Mouse (Mus musculus) left cerebral cortex, postnatal 4 days (tissue): ENCODE data around the gene Plagl1. TPM values are rescaled to one million over a fixed set of nuclear protein-coding genes. Genes with fewer than 3 reads are reported as not detected.
"Not testable (repeated sequence)": the region's sequence is repeated elsewhere in the genome, so short reads cannot be mapped to it uniquely, and the experiment has no call there.

Experiments used
- DNase-seq: peaks from one replicate; pipeline ENCODE4 v3.0.0-alpha.2; 2022
- intact Hi-C: fragments of 180-260 bp; cut with DNase I; formaldehyde crosslinking; loops from one replicate; pipeline ENCODE4 v1.15.1; 2025
- total RNA-seq, 2 experiments: library from RNA; stranded (reverse); gene quantifications; 2 replicates each; pipeline ENCODE4 v1.2.3; 2021

Plagl1 gene
- 10 to 100 TPM; 25.5 to 27.6 TPM for total RNA-seq

DNA sequence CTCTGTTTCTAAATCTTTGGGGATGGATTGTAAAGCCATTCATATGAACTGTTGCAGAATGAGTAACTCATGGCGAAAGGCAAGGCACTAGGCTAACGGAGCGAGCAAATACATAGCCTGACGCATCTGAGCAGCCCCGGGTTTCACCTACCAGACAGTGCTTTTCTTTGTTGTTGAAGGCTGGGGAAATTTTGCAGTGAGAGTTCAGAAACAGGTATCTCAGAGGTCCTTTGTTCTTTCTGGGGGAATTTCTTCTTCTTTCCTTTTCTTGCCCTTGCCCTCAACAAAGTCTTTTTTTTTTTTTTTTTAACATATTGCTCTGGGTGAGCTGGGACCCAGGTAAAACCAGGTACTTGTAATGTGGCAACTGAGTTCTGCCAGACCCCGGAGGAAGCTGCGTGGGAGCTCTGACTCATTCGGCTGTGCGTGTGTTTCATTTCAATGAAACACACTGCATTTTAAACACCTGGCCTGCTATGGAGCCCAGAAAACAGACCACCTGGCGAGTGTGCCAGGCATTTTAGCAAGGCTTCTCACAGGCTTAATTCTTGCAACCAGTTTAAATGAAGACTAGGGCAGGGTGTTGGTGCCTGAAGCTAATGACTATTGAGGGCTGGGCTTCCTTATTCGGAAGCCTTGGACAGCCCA lies at the start of gene Plagl1:
TSS of gene Plagl1 (plus strand) at position 484 of the 648 bp plus-strand sequence.
- DNase-seq = no peak
- intact Hi-C loops = no loop called here

DNA sequence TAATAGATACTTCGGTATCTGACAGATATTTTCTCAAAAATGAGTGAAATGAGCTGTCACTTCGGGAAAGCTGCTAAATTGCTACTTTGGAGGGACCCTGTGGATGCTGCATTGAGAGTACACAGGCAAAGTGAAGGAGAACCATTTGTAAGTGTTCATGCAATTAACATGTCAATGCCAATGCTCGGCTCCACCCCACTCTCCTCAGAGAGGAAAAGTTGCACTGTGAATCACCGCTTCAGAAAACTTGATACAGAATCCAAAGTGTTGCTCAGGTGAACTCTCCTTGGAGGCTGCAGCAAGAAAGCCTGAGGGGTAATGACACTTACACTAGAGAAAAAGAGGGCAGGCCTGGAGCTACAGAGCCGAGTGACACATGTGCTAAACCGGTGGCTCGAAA lies 46.3 kb upstream of the Plagl1 start:
- DNase-seq = no peak
- intact Hi-C loops = no loop called here

DNA sequence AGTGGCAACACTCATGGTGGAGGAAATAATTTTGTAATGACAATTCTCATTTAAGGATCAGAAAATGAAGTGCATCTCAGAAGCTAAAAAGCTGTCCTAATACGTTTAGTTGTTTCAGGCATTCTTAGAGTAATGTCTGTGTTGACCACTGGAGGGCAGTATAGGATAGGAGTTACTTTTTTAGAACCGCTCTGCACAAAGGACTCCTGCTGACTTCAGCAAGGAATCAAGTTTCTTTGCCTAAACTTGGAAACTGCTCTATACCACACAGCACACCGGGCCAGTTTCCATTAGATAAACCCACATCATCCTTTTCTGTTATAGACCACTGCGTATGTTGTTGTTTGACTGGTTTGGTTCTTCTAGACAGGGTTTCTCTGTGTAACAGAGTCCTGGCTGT lies 43.7 kb upstream of the Plagl1 start:
- peak; percentile 28 for DNase-seq
- intact Hi-C loops = loop anchor here (2.0 to 5.0 kb wide), 3 partner anchors 71 to 1376 kb away; no protein-coding TSS in a partner anchor

DNA sequence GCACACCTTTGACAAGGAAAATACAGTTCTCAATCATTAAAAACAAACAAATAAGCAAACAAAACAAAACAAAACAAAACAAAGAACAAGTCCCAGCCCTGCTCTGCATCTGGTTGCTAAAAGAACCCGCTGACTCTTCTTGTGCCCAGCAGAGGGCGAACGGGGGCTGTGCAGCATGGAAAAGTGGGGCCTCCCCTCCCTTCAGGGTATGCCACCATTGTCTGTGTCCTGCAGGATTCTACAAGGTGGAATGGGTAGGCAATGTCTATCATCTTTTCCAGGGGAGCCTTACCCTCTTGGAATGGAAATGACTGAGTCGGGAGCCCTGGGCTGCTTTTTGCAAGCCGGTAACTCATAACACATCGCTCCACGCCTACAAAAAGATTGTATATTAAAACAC lies 41.8 kb upstream of the Plagl1 start:
- intact Hi-C loops = loop anchor here (5.0 kb wide), 2 partner anchors 69 to 1374 kb away; no protein-coding TSS in a partner anchor
- DNase-seq = peak; percentile 61

DNA sequence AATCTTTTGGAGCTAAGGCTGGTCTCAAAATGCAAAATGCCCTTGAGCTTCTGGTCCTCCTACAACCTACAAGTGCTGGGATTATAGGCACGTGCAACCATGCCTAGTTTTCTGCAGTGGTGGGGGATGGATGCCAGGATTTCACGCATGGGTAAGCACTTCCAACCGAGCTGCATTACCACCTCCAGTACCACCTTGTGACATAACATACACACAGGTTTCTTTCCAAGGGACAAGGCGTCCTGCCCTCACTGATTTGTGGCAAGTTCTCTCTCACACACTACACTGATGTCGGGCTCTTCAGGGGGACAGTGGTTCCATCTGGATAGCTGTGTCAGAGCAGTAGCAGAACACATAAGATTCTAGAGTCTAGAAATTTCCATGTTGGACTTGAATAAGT lies 41.3 kb upstream of the Plagl1 start:
- no peak for DNase-seq
- intact Hi-C loops = loop anchor here (5.0 kb wide), 2 partner anchors 68 to 1373 kb away; no protein-coding TSS in a partner anchor

DNA sequence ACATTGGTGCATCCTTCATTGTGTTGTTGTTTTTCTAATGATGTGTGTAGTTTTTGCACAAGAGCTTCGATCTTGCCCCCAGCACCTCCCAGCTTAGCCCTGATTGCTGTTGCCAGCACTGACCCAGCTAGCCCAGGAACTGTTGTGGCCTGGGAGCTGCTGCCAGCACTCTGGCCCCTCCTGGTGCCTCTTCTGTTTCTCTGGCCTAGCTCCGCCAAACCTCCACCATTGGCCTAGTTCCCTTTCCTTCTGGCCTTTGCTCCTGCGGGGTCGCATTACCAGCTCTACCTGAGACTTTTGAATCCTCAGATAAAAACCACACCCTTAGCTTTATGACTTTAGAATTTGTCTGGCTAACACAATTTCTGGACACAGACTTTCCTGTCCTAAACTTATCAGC lies 38.2 kb upstream of the Plagl1 start:
- intact Hi-C loops = no loop called here
- no peak for DNase-seq

DNA sequence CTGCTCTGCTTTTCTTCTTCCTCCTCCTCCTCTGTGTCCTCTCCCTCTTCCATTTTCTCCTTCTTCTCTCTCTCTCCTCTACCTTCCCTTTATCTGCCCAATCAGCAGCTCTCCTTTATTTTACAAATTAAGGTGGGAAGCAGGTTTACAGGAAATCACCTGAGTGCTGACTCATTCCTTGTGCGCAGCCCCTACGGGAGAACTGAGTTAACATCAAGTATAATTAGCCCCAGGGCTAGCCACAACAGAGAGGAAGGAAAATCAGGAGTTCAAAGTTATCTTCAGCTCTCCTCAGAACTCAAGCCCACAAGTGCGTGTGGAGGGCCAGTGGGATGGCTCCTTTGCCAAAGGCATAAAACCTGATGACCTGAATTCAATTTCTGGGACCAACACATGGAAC lies 36.3 kb upstream of the Plagl1 start:
- intact Hi-C loops, DNase-seq: not testable (repeated sequence)

DNA sequence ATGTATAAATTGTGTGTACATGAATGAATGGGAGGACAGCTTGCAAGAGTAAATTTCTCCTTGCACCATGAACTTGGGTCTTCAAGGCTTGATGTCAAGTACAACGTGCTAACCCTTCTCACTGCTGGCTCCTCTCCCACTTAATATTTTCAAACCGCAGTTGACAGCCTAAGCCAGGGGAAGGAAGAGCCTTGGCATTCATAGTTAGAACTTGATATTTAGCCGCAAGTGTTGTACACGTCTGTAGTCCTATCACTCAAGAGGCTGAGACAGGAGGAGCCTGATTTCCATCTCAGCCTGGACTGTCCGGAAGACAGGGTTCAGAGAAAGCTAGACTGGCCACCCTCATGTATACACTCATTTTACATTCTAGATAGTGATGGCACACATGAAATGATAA lies 32.6 kb upstream of the Plagl1 start:
- DNase-seq = no peak
- intact Hi-C loops = no loop called here

DNA sequence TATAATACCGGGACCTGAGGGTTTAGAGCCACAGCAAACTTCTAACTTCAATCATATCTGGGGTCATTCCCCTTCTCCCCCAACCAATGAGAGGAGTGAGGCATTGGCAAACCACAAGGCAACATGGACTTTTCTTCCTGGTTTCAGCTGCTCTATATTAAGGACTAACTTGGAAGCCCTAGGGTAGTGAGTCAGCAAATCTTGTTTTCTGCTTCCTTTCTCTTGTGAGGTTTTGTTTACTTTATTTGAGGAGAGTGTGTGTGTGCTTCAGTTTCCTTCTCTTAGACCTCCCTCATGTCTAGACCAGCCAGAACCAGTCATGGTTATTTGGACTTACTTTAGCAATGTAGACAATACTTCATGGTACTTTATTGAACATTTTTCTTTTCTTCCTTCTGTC lies 32.1 kb upstream of the Plagl1 start:
- no peak for DNase-seq
- intact Hi-C loops = no loop called here

DNA sequence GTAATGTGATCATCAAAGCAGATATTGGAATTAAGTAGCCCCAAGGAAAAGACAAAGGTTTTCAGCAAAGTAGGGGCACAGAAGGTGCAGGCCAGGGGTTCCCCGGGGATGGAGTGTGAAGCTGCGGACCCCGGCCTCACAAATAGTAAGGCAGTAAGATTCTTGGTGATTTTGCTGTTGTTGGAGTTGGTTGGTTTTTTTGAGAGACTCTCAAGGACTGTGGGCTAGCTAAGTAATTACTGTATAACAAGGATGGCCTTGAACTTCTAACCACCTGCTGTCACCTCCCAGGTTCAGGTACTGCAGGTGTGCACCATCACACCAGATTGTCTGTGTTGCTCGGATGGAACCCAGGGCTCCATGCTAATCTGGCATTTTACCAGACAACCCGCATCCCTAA lies 30.9 kb upstream of the Plagl1 start:
- no peak for DNase-seq
- intact Hi-C loops = no loop called here

DNA sequence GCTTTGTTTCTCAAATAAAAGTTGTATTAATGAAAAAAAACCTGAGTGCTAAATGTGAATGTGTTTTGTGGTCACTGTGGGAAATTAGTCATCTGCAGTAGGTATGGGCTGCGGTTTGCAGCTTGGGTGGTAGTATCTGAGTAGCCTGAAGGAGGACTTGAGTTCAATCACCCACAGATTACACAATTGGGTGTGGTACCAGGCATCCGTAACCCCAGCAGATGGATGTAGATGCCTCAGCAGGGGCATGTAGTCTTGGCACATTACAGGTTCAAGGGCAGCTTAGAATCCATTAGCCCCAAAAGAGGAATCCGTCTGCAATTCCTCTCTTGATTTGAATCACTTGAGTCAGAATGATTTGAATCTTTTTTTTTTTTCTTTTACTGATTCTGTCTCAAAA lies 25.0 kb upstream of the Plagl1 start:
- DNase-seq = no peak
- intact Hi-C loops = no loop called here

DNA sequence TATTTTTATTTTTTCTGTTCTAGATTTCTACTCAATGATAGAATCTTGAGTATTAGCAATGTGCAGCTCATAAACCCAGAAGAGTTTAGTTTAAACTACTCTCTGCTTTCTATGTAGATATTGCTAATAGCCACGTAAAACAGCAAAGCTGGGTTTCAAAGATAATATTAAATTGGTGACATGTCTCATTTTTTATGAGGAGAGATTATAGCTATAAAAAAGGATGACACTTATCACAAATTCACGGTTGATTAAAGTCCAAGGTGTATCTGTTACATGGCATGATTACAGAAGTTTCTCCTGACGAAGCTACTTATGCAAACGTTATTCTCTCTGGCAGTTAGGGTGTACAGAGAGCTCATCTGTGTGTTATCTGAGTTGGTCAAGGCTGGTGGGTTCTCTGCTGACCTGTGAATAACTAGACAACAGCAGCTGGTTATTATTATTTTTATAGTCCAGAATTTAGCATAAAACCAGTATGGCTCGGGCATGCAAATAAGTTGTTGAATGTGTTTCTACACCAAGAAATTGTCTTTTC lies 20.6 kb upstream of the Plagl1 start:
- intact Hi-C loops = no loop called here
- no peak for DNase-seq

DNA sequence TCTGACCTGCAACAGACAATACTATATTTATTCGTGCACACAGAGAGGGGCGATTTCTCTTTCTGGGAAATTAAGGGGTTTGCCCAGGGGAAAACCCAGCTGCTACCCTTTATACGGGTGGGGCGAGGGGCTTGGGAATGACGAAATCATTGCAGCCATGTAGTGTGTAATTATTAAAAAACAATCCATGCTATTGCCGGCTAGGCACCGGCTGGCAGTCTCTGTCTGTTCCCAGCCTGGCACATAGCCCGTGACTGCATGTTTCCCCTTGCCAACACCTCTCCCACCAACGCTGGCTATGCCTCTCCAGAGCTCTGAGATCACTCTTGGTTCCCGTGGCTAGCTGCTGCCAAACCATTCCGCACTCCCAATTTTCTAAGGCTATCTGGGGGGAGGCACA lies 15.6 kb upstream of the Plagl1 start:
- DNase-seq = peak; percentile 90
- intact Hi-C loops = no loop called here

DNA sequence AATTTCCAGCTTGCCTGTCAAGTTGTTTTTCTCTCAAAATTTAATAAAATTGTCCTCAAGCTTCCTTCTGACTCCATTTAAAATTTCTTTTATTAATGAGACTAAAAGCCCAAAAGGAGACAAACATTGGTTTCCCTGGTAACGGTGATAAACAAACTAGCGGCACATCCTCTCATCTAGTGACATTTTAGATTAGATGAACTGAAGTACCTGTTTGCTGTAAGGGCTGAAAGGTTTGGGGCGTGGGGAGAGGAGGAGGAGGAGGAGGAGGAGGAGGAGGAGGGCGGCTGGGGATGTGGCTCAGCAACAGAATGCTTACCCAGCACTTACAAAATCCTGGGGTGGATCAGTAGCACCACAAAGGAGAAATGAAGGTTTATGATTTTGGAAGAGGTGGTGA lies 12.5 kb upstream of the Plagl1 start:
- intact Hi-C loops = no loop called here
- DNase-seq = no peak

DNA sequence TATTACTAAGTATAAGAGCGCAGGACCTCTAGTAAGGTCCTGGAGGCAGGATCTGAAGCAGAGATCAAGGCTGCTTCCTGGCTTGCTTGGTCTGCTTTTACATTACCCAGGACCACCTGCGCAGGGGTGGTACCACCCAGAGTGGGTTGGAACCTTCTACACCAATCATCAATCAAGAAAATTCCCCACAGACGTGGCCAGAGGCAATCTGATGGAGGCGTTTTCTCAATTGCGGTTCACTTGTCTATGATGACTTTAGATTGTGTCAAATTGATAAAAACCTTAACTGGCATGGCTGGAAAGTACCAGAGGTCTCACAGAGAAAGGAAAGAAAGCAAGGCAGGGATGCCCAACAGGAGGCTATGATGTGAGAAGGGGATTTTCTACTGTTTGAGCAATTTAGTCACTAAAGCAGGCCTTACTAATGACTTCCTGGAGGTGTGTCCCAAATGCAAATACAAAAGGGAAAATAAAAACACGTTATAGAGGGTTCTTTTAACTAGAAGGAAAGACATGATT lies 3.4 kb upstream of the Plagl1 start:
- intact Hi-C loops = no loop called here
- no peak for DNase-seq

DNA sequence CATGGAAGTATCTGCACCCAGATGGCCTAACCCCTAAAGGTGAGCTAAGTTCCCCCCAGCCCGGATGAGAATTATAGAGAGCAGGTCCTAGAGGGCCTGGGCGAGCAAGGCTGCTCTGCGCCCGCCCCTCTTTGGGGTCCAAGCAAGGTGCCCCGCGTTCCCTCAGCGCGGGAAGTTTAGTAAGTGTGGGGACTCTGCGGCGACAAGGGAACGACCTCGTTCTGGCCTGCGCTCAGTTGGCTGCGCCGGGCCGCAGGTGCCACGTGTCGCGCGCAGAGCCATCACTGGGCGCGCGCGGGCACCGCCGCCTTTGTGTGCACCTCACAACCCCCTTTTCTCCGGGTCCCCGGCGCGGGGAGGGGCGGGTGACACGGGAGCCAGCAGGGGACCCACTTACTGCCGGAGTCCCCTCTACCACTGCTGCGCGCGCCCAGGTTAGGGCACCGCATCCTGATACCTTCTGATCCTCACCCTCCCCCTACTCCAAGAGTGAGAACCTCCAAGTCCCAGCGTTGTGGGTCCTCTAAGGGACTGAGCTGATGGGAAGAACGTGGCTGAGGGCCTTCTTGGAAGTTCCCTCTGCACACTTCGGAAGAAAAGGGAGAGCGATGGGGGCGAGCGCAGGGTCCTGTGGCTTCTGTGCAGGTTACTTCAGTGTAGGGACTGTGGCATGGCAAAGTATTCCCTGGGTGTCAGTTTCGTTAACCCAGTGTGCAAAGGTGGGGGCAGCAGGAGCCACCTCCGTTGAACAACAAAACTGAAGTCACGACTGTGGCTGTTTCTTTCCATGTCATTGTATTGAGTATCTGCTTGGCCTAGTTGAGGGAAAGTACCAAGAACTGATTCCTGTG lies 742 bp downstream of the Plagl1 start:
- intact Hi-C loops = no loop called here

DNA sequence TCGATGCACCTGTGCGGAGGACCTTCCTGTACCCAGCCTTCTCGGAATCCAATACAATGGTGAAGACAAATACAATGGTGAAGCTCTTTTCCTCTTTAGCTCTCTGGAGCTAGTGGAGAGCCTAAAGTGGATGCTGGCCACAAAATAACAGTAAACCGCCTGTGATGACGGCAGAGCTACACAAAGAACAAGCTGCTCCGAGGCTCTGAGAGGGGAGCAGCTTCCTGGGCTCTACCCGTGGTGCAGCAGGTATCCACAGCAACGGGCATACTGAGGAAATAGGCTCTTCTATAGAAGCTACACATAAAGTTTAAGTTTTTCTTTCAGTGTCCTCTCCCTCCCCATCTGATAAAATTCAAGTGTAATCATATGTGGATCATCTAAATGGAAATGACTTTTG lies 2.1 kb downstream of the Plagl1 start:
- no peak for DNase-seq
- intact Hi-C loops = no loop called here

More for the DNA sequence above, 742 bp downstream of the Plagl1 start:
- peak; percentile 18 for DNase-seq

DNA sequence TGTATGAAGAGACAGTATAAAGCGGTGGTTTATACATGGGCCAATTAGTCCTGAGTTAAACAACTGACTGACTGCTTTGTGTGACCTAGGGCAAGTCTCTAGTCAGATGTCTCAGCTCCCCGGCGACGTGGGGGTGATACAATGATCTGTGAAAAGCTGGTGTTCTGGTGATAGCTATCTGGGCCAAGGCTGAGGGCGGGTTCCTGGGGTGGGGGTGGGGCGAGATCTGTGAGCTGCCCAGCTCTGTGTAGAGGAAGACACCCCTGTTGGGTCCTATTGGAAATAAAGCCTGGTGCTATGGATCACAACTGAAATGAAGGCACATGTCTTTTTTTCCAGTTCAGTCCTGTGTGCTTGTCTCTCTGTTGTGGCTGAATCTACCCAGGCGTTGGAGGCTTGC lies 3.2 kb downstream of the Plagl1 start:
- no peak for DNase-seq
- intact Hi-C loops = no loop called here

DNA sequence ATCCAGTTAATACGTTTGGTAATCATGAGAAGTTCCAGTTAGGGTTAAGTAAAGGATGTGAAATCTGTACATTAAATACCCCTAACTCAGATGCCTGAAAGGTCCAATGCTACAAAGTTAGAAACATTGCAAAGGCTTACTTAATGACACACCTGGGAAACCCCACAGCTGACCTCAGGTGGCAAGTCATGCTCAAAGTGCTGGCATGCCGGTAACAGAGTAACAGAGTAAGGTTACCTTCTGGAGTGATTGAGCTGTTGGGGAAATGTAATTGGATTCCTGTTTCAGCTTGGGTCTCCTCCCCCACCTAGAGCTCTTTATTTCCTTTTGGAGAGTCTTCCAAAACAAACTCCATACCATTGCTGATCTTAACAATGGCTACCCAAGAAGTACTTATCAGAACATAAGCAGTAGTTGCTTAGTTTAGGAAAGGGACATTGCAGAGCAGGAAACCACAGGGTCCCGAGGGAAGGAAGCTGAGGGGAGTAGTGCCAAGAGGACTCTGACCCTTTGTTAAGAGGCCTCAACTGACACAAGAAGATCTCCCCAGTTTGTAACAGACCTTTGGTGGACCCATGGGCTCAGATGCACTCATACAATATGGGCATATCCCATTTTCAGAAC lies 4.9 kb downstream of the Plagl1 start:
- DNase-seq = no peak
- intact Hi-C loops = no loop called here

DNA sequence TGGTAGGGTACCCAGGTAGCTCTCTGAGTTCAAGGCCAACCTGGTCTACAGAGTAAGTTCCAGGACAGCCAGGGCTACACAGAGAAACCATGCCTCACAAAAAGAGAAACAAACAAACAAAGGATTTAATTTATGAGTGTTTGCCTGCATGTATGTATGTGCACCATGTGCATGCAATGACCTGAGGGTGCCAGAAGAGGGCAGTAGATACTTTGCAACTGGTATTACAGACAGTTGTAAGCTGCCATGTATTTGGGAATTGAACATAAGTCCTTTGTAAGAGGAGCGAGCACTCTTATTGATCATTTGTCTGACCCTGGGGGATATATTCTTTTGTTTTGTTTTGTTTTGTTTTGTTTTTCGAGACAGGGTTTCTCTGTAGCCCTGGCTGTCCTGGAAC lies 10.7 kb downstream of the Plagl1 start:
- intact Hi-C loops = no loop called here
- DNase-seq = no peak
